ENCODE assay signal across 11 mouse cellular contexts in the genomic region with DNA sequence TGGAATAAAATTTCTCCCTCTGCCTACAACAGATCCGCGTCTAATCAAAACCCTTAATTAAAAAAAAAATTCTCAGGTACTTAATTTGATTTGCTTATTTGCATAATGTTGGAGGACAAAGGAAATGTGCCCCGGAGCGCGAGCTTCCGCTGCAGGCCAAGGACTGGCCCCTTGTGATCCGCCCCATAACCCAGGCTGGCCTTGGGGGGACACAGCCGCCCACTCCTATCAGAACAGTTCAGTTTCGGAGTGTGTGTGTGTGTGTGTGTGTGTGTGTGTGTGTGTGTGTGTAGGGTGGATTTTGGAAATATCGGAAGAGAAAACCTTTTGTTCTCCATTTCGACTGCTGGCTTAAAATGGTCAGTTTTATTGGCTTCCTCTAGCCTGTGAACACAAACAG.
"Had no signal": no experiment of that assay in that cellular context is flagged by ENCODE, and none has a peak within 500 bp of the region (broad histone marks: within the 10 kb centered on the region; RNA-seq: fewer than 3 reads in every experiment).

No protein-coding gene starts in this region.

- H3K27me3 ChIP-seq: limb, embryonic 15.5 days; midbrain, embryonic 15.5 days had no signal

- ATAC-seq: midbrain, embryonic 15.5 days had no signal

- H3K4me3 ChIP-seq: kidney, embryonic 15.5 days; left cerebral cortex, adult 2 months; limb, embryonic 12.5 days; limb, embryonic 15.5 days; midbrain, embryonic 15.5 days; myocyte had no signal

- H3K9me3 ChIP-seq: kidney, embryonic 15.5 days; limb, embryonic 12.5 days; limb, embryonic 15.5 days; midbrain, embryonic 15.5 days had no signal

- H3K4me2 ChIP-seq: kidney, embryonic 15.5 days; limb, embryonic 12.5 days; limb, embryonic 15.5 days; liver, embryonic 11.5 days; lung, embryonic 14.5 days; midbrain, embryonic 15.5 days had no signal

- H3K27ac ChIP-seq: kidney, embryonic 15.5 days; left cerebral cortex, adult 2 months; limb, embryonic 12.5 days; limb, embryonic 15.5 days; liver, embryonic 14.5 days; macrophage; midbrain, embryonic 15.5 days had no signal

- H3K36me3 ChIP-seq: kidney, embryonic 15.5 days; limb, embryonic 12.5 days; limb, embryonic 15.5 days; midbrain, embryonic 15.5 days had no signal

- H3K9ac ChIP-seq: kidney, embryonic 15.5 days; limb, embryonic 12.5 days; limb, embryonic 15.5 days; liver, embryonic 14.5 days; liver, postnatal 0 days; lung, embryonic 14.5 days; midbrain, embryonic 15.5 days had no signal
